Mouse (Mus musculus) cerebellum, postnatal 10 days (tissue): ENCODE results near the gene Pigh.
A peak's percentile ranks its signal among the peaks of the same experiment; 100 is the strongest.

Experiments used
- DNase-seq, 2 experiments: peaks; one replicate each; pipeline ENCODE4 v3.0.0; 2021; ENCODE audit warnings: mixed read lengths in 2 of 2

Pigh gene

GRCm38 (mm10) chr12:79066431-79066830 lies 23.0 kb downstream of the Pigh start:
- DNase-seq: no peak

GRCm38 (mm10) chr12:79064451-79064850 lies 25.0 kb downstream of the Pigh start:
- no peak for DNase-seq

- DNase-seq: no peak
Measured at GRCm38 (mm10) chr12:79060766-79061652, 28.4 kb downstream of the Pigh start.

GRCm38 (mm10) chr12:79060134-79060533 lies 29.3 kb downstream of the Pigh start:
- DNase-seq: no peak

- no peak for DNase-seq
Measured at GRCm38 (mm10) chr12:79059573-79059972, 29.9 kb downstream of the Pigh start.

GRCm38 (mm10) chr12:79055276-79055675 lies 34.2 kb downstream of the Pigh start:
- no peak for DNase-seq

GRCm38 (mm10) chr12:79052073-79052472 lies 37.4 kb downstream of the Pigh start:
- peak; percentile 38 to 42 for DNase-seq

- no peak for DNase-seq
Measured at GRCm38 (mm10) chr12:79050545-79051212, 38.8 kb downstream of the Pigh start.

- no peak for DNase-seq
Measured at GRCm38 (mm10) chr12:79049807-79050206, 39.6 kb downstream of the Pigh start.

GRCm38 (mm10) chr12:79048898-79049297 lies 40.6 kb downstream of the Pigh start:
- no peak for DNase-seq

- DNase-seq: no peak
Measured at GRCm38 (mm10) chr12:79047203-79047602, 42.2 kb downstream of the Pigh start.

- peak in 1 of 2 experiments; percentile 24 for DNase-seq
Measured at GRCm38 (mm10) chr12:79046171-79046570, 43.3 kb downstream of the Pigh start.

GRCm38 (mm10) chr12:79044668-79045067 lies 44.8 kb downstream of the Pigh start:
- DNase-seq: no peak

GRCm38 (mm10) chr12:79041436-79041835 lies 48.0 kb downstream of the Pigh start:
- no peak for DNase-seq

GRCm38 (mm10) chr12:79040201-79040827 lies 49.1 kb downstream of the Pigh start:
- DNase-seq: no peak

GRCm38 (mm10) chr12:79039708-79040107 lies 49.7 kb downstream of the Pigh start:
- no peak for DNase-seq

GRCm38 (mm10) chr12:79035349-79035748 lies 54.1 kb downstream of the Pigh start:
- DNase-seq: no peak

GRCm38 (mm10) chr12:79034331-79034730 lies 55.1 kb downstream of the Pigh start:
- DNase-seq: no peak
